Mouse (Mus musculus) erythroblast, embryonic 14.5 days (primary cell): ENCODE data around the gene Ociad1. TPM values are rescaled to one million over a fixed set of nuclear protein-coding genes. Genes with fewer than 3 reads are reported as not detected.

Experiments used
- H3K27me3 ChIP-seq: 2 replicates; pipeline ENCODE4 v1.6.1; 2012; ENCODE audit warnings: inconsistent platforms; ENCODE audit not compliant: control insufficient read depth
- H3K36me3 ChIP-seq: 2 replicates; pipeline ENCODE4 v1.6.1; 2012; ENCODE audit warnings: mild to moderate bottlenecking, inconsistent platforms; ENCODE audit not compliant: control insufficient read depth
- H3K4me1 ChIP-seq: 2 replicates; pipeline ENCODE4 v1.6.1; 2012; ENCODE audit warnings: inconsistent platforms; ENCODE audit not compliant: control insufficient read depth
- H3K4me3 ChIP-seq: replicated peaks from 2 replicates; pipeline ENCODE3; 2012; ENCODE audit warnings: moderate library complexity, mild to moderate bottlenecking, inconsistent platforms
- H3K9me3 ChIP-seq: 2 replicates; pipeline ENCODE4 v1.6.1; 2012; ENCODE audit warnings: low read length, inconsistent platforms, mixed read lengths; ENCODE audit not compliant: control insufficient read depth
- GATA1 ChIP-seq: IDR thresholded peaks from 2 replicates; pipeline ENCODE4 v1.6.1; 2012; ENCODE audit warnings: low read length, inconsistent platforms, mixed read lengths
- TAL1 ChIP-seq: IDR thresholded peaks from 3 replicates; pipeline ENCODE4 v1.6.1; 2012; ENCODE audit warnings: low read length, inconsistent platforms, mixed read lengths
- polyA plus RNA-seq: library from polyadenylated mRNA; stranded (reverse); fragments of >175 nt; gene quantifications from 2 replicates; pipeline ENCODE4 v1.2.3, GENCODE M21; 2012

Gene Ociad1
- polyA plus RNA-seq, 1 experiment, result 8.0 TPM

- H3K36me3 ChIP-seq, result peaks cover 31% of the 10 kb centered on the region
- TF ChIP-seq GATA1, result no peak
- TF ChIP-seq TAL1, result no peak
- H3K4me1 ChIP-seq, result peaks cover 14% of the 10 kb centered on the region
- no peaks in the 10 kb centered on the region for H3K9me3 ChIP-seq
- no peaks in the 10 kb centered on the region for H3K27me3 ChIP-seq
- H3K4me3 ChIP-seq, result no peak overlapping the region
These were observed 31.0 kb downstream of the Ociad1 start for GRCm38 (mm10) chr5:73323602-73324001.

- Histone ChIP-seq H3K27me3 (no peaks in the 10 kb centered on the region), H3K9me3 (no peaks in the 10 kb centered on the region), H3K4me1 (peaks cover 7% of the 10 kb centered on the region), H3K36me3 (peaks cover 22% of the 10 kb centered on the region), H3K4me3 (no peak overlapping the region)
- TF ChIP-seq GATA1 (no peak), TAL1 (no peak)
These were observed 32.1 kb downstream of the Ociad1 start for GRCm38 (mm10) chr5:73324526-73325170.

- TF ChIP-seq GATA1 (no peak), TAL1 (no peak)
- H3K9me3 ChIP-seq, result no peaks in the 10 kb centered on the region
These were observed 38.4 kb downstream of the Ociad1 start for GRCm38 (mm10) chr5:73331002-73331401.

GRCm38 (mm10) chr5:73336448-73336847, 43.9 kb downstream of the Ociad1 start:
- H3K9me3 ChIP-seq, result peaks cover 2% of the 10 kb centered on the region; the same call in 1 of the 2 replicates
- H3K36me3 ChIP-seq, result no peaks in the 10 kb centered on the region
- H3K4me1 ChIP-seq, result peaks cover 17% of the 10 kb centered on the region
- peaks cover 41% of the 10 kb centered on the region for H3K27me3 ChIP-seq
- TF ChIP-seq TAL1, result no peak
- TF ChIP-seq GATA1, result no peak
- no peak overlapping the region for H3K4me3 ChIP-seq

More at GRCm38 (mm10) chr5:73331002-73331401, 38.4 kb downstream of the Ociad1 start:
- Histone ChIP-seq H3K36me3 (peaks cover 4% of the 10 kb centered on the region), H3K4me1 (peaks cover 7% of the 10 kb centered on the region), H3K4me3 (no peak overlapping the region), H3K27me3 (no peaks in the 10 kb centered on the region; the same call in 1 of the 2 replicates)

- Histone ChIP-seq H3K36me3 (no peaks in the 10 kb centered on the region), H3K9me3 (peaks cover 2% of the 10 kb centered on the region; the same call in 1 of the 2 replicates), H3K27me3 (peaks cover 52% of the 10 kb centered on the region), H3K4me3 (peak overlapping the region; percentile 60), H3K4me1 (peaks cover 25% of the 10 kb centered on the region)
- TF ChIP-seq GATA1 (no peak), TAL1 (no peak)
These were observed 45.6 kb downstream of the Ociad1 start for GRCm38 (mm10) chr5:73337961-73338831.

- peak overlapping the region; percentile 60 for H3K4me3 ChIP-seq
- peaks cover 55% of the 10 kb centered on the region for H3K27me3 ChIP-seq
- no peak for TF ChIP-seq TAL1
- TF ChIP-seq GATA1, result no peak
- H3K36me3 ChIP-seq, result no peaks in the 10 kb centered on the region
- peaks cover 2% of the 10 kb centered on the region; the same call in 1 of the 2 replicates for H3K9me3 ChIP-seq
- H3K4me1 ChIP-seq, result peaks cover 25% of the 10 kb centered on the region
These were observed 46.2 kb downstream of the Ociad1 start for GRCm38 (mm10) chr5:73338832-73339163.

GRCm38 (mm10) chr5:73339779-73340722, 47.5 kb downstream of the Ociad1 start:
- H3K4me1 ChIP-seq, result peaks cover 25% of the 10 kb centered on the region
- peaks cover 2% of the 10 kb centered on the region; the same call in 1 of the 2 replicates for H3K9me3 ChIP-seq
- H3K36me3 ChIP-seq, result no peaks in the 10 kb centered on the region
- TF ChIP-seq TAL1, result no peak
- no peak for TF ChIP-seq GATA1
- H3K4me3 ChIP-seq, result no peak overlapping the region
- H3K27me3 ChIP-seq, result peaks cover 64% of the 10 kb centered on the region

GRCm38 (mm10) chr5:73340723-73341235, 48.2 kb downstream of the Ociad1 start, which contains the start of gene Ociad2:
Gene Ociad2 (minus strand): TSS chr5:73341028.
- H3K4me1 ChIP-seq, result peaks cover 25% of the 10 kb centered on the region
- H3K9me3 ChIP-seq, result peaks cover 2% of the 10 kb centered on the region; the same call in 1 of the 2 replicates
- H3K27me3 ChIP-seq, result peaks cover 68% of the 10 kb centered on the region
- H3K36me3 ChIP-seq, result no peaks in the 10 kb centered on the region
- no peak within 1 kb of the TSS for H3K4me3 ChIP-seq
- TF ChIP-seq TAL1 (no peak), GATA1 (no peak)
